8 mouse cellular contexts compared by ENCODE assay signal in the genomic region with DNA sequence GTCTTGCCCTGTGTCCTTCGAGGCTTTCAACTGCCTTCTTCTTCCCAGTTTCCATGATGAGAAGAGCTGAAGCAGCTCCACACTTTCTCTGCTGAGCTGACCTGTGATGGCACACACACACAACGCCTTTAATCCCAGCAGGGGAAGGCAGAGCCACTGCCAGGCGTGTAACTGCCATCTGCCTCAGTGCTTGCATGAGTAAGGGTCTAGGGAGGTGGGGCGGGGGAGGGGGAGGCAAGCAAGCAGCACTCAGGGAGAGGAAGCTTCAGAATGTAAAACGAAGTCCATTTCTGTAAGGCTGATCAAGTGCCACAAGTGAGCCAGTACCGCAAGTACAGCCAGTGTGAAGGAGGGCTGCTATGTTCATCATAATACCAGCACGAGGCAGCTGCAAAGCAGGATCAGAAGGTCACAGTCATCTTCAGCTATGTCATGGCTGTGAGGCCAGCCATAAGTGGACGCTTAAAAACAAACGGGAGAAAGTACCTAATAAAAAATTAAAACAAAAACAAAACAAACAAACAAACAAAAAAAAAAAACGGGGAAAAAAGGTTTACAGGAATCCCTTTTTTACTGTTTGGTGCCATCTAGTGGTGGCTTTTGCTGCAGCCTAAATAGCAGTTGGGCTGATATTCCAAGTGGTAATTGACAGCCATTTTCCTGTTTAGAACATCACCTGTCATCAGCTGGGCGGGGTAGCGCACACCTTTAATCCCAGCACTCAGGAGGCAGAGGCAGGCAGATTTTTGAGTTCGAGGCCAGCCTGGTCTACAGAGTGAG. TPM values are rescaled to one million over a fixed set of nuclear protein-coding genes. Genes with fewer than 3 reads are reported as not detected.
DNase-seq lines count a peak whose midpoint lies in the region; ATAC-seq lines count a peak whose summit lies in the region.

No protein-coding gene starts in this region.

- peak; percentile 78 for ATAC-seq in forebrain, embryonic 13.5 days

- WGBS in forebrain, embryonic 13.5 days = 71% methylated on average over 13 of the region's 13 CpGs

- no peak overlapping the region for H3K4me2 ChIP-seq in forebrain, embryonic 13.5 days

- no peak overlapping the region for H3K4me3 ChIP-seq in forebrain, embryonic 13.5 days

- H3K4me1 ChIP-seq in forebrain, embryonic 13.5 days = no peaks in the 10 kb centered on the region

- DNase-seq in gastrocnemius, adult 18-20 months (ENCODE audit: low spot score) = peak; percentile 64
- DNase-seq in gastrocnemius, postnatal 25 days = no peak
- peak; percentile 85 for DNase-seq in ES-CJ7 (ENCODE audit: low read depth, low spot score)
- DNase-seq in c-Kit-positive CD71-positive TER-119-positive erythroid progenitor cells, embryonic 14.5 days (ENCODE audit: low spot score) = peak; percentile 69
- peak; percentile 67 for DNase-seq in kidney, postnatal 14 days
- DNase-seq in lung, postnatal 36 days = peak; percentile 86
- DNase-seq in spleen, adult 12 weeks (ENCODE audit: low spot score) = peak; percentile 35

- H3K27me3 ChIP-seq in forebrain, embryonic 13.5 days = no peaks in the 10 kb centered on the region

- H3K27ac ChIP-seq in forebrain, embryonic 13.5 days = peak overlapping the region; percentile 75

- H3K9me3 ChIP-seq in forebrain, embryonic 13.5 days (replicated peaks) = no peaks in the 10 kb centered on the region

- H3K9ac ChIP-seq in forebrain, embryonic 13.5 days = no peak overlapping the region

- H3K36me3 ChIP-seq in forebrain, embryonic 13.5 days (ENCODE audit: poor library complexity, severe bottlenecking) = peaks cover 99% of the 10 kb centered on the region

RNA-seq across cellular contexts. Expression of gene Zfp143, which starts 22.6 kb away (rescaled TPM):
- 1 to 10 TPM; 8.3 to 8.6 TPM for total RNA-seq in gastrocnemius, adult 18-20 months (2021)
- total RNA-seq in gastrocnemius, postnatal 25 days (2021) = 1 to 10 TPM; 7.1 to 7.7 TPM
- 27.2 and 27.6 TPM in 2 replicates for polyA plus RNA-seq in forebrain, embryonic 13.5 days (2015; fragmentation: Nextera tagmentation; extraction: Ambion mirVana)

RNA-seq across cellular contexts. Expression of gene Wee1, which starts 38.3 kb away (rescaled TPM):
- total RNA-seq in gastrocnemius, adult 18-20 months (2021) = 1 to 10 TPM; 1.8 to 2.5 TPM
- 1 to 10 TPM; 1.6 to 3.1 TPM for total RNA-seq in gastrocnemius, postnatal 25 days (2021)
- polyA plus RNA-seq in forebrain, embryonic 13.5 days (2015; fragmentation: Nextera tagmentation; extraction: Ambion mirVana) = 16.2 and 17.7 TPM in 2 replicates
